Mouse (Mus musculus) v-Abl transformed pro-B cells (cell line): Measurements from ENCODE around the gene Vmn2r36.
"Not testable (repeated sequence)": the region's sequence is repeated elsewhere in the genome, so short reads cannot be mapped to it uniquely, and the experiment has no call there.

Experiments
- in situ Hi-C, 2 experiments: fragments of 400-800 bp; cut with MboI; formaldehyde crosslinking; loops; one replicate each; pipeline ENCODE4 v1.15.1; 2025; ENCODE audit not compliant: unreplicated experiment in 2 of 2

Gene Vmn2r36

DNA sequence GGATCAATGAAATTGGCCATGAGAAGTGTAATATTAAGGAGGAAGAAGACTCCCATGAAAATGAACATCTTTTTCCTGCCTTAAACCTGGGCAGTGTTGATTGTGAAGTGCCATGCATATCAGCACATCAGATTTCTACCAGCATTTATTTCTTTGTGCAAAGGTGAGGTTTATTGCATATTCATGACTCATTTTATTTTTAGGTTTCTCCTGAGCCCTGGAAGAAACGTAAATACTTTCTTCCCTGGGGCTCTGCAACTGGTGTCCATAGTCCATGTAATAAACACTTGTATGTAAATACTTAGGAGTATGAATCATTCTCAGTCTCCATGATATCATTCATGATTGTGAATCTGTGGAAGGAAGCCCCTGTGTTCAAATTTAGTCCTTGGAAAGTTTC lies at the start of gene Vmn2r36:
Gene Vmn2r36, minus strand, starts transcription at position 101 of the 400 bp plus-strand sequence.
- in situ Hi-C loops: not testable (repeated sequence)
